Mouse (Mus musculus): Measurements from ENCODE around the gene Hspa12b. TPM values are rescaled to one million over a fixed set of nuclear protein-coding genes. Genes with fewer than 3 reads are reported as not detected.

Hspa12b gene
- polyA plus RNA-seq, 1 experiment from 2014 or later, result 23.7 TPM

DNA sequence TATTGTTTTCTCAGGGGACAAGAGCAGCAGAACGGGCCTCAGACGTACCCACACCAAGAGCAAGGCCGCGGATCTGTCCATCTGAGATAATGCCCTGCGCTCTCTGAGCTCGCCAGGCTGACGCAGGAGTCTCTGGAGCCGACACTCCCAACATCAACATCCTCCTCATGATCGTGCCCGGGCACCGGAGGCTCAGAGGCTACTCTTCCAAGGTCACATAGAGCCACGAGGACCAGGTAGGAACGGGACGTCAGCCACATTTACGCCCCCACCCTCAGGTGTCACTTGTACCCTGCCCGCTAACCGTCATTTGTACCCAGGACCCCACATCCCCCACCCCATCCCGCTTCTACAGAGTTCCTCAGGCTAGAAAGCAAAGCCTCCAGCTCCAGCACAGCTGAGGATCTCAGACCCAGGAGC, 32.4 kb downstream of the Hspa12b start:
- peak overlapping the region; percentile 87 for H3K4me2 ChIP-seq (replicated peaks; ENCODE audit: low read depth, low read length)
- H3K27ac ChIP-seq (ENCODE audit: low read length), result peak overlapping the region; percentile 85
- peaks cover under 1% of the 10 kb centered on the region; the same call in 1 of the 2 replicates for H3K9me3 ChIP-seq (ENCODE audit: low read length)
- no peaks in the 10 kb centered on the region for H3K36me3 ChIP-seq (ENCODE audit: insufficient read depth, low read length)
- ATAC-seq (ENCODE audit: low FRiP score, low TSS enrichment), result peak; percentile 50
- peaks cover 13% of the 10 kb centered on the region for H3K4me1 ChIP-seq (ENCODE audit: insufficient read depth, low read length)
- peak overlapping the region; percentile 91 for H3K9ac ChIP-seq (replicated peaks; ENCODE audit: low read length)
- whole genome bisulfite sequencing, result under 1% methylated on average over 18 of the region's 18 CpGs
- H3K27me3 ChIP-seq (ENCODE audit: insufficient read depth, low read length), result no peaks in the 10 kb centered on the region
- H3K4me3 ChIP-seq (ENCODE audit: low read length), result peak overlapping the region; percentile 78

- Histone ChIP-seq H3K27ac (ENCODE audit: low read length) (peak within 1 kb of the TSS; percentile 95), H3K4me2 (replicated peaks; ENCODE audit: low read depth, low read length) (peak within 1 kb of the TSS; percentile 97), H3K4me1 (ENCODE audit: insufficient read depth, low read length) (peaks cover 13% of the 10 kb centered on the region), H3K9me3 (ENCODE audit: low read length) (peaks cover 6% of the 10 kb centered on the region), H3K36me3 (ENCODE audit: insufficient read depth, low read length) (no peaks in the 10 kb centered on the region), H3K27me3 (ENCODE audit: insufficient read depth, low read length) (no peaks in the 10 kb centered on the region), H3K9ac (replicated peaks; ENCODE audit: low read length) (peak within 1 kb of the TSS; percentile 91), H3K4me3 (ENCODE audit: low read length) (peak within 1 kb of the TSS; percentile 78)
- ATAC-seq (ENCODE audit: low FRiP score, low TSS enrichment), result peak; percentile 97
- under 1% methylated on average over 54 of the region's 54 CpGs for WGBS
These were observed 33.0 kb downstream of the Hspa12b start, which contains the start of gene 1700037H04Rik for GRCm38 (mm10) chr2:131159938-131160581. TSS of gene 1700037H04Rik (minus strand) at chr2:131160081.

- peak; percentile 16; the same call in 1 of the 2 replicates for ATAC-seq (ENCODE audit: low FRiP score, low TSS enrichment)
These were observed 33.6 kb downstream of the Hspa12b start for GRCm38 (mm10) chr2:131160671-131161111.

DNA sequence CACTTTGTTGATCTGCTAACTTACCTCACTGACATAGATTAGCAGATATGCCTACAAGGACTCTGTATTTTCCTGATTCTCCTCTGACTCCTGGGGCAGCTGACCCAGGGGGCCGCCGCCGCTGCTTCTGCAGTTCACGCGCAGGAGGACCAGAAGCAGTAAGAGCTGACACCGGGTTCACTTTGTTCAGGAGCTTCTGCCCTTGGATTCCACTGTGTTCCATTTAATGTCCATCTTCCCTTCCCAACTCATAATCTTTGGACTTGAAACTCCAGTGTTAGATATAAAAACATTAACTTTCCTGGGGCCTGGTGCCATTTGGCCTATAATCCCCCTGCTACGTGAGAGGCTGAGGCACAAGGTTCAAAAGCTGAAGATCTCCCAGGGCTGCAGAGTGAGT, 36.8 kb downstream of the Hspa12b start:
- peaks cover 8% of the 10 kb centered on the region for H3K4me1 ChIP-seq (ENCODE audit: insufficient read depth, low read length)
- H3K27me3 ChIP-seq (ENCODE audit: insufficient read depth, low read length), result no peaks in the 10 kb centered on the region
- H3K9me3 ChIP-seq (ENCODE audit: low read length), result peaks cover 8% of the 10 kb centered on the region
- ATAC-seq (ENCODE audit: low FRiP score, low TSS enrichment), result no peak
- H3K4me3 ChIP-seq (ENCODE audit: low read length), result no peak overlapping the region
- no peak overlapping the region for H3K9ac ChIP-seq (replicated peaks; ENCODE audit: low read length)
- no peak overlapping the region for H3K27ac ChIP-seq (ENCODE audit: low read length)
- H3K4me2 ChIP-seq (replicated peaks; ENCODE audit: low read depth, low read length), result no peak overlapping the region
- no peaks in the 10 kb centered on the region for H3K36me3 ChIP-seq (ENCODE audit: insufficient read depth, low read length)
- 74% methylated on average over 7 of the region's 7 CpGs for WGBS

More at GRCm38 (mm10) chr2:131160671-131161111, 33.6 kb downstream of the Hspa12b start:
- peaks cover 8% of the 10 kb centered on the region for H3K9me3 ChIP-seq (ENCODE audit: low read length)
- H3K27ac ChIP-seq (ENCODE audit: low read length), result peak overlapping the region; percentile 95
- no peaks in the 10 kb centered on the region for H3K36me3 ChIP-seq (ENCODE audit: insufficient read depth, low read length)
- no peaks in the 10 kb centered on the region for H3K27me3 ChIP-seq (ENCODE audit: insufficient read depth, low read length)
- WGBS, result under 1% methylated on average over 17 of the region's 17 CpGs
- H3K4me2 ChIP-seq (replicated peaks; ENCODE audit: low read depth, low read length), result peak overlapping the region; percentile 97
- peak overlapping the region; percentile 78 for H3K4me3 ChIP-seq (ENCODE audit: low read length)
- H3K4me1 ChIP-seq (ENCODE audit: insufficient read depth, low read length), result peaks cover 13% of the 10 kb centered on the region
- peak overlapping the region; percentile 88 for H3K9ac ChIP-seq (replicated peaks; ENCODE audit: low read length)

DNA sequence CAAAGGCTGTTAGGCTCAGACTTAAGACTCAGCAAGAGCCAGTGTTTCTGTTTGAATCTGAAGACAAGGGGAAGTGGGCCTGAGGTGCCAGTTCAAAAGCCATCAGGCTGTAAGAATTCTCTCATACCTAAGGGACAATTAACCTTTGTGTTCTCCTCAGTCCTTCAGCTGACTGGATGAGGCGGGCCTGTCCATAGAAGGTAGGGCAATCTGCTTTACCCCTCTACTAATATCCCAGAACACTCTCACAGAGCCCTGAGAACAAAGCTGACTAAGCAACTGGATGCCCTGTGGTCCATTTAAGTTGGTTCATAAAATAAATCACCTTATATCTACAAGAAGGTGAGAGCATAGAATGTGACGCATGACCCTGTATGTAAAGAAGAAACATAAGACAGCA, 39.1 kb downstream of the Hspa12b start:
- H3K4me3 ChIP-seq (ENCODE audit: low read length), result no peak overlapping the region
- H3K4me2 ChIP-seq (replicated peaks; ENCODE audit: low read depth, low read length), result no peak overlapping the region
- no peak overlapping the region for H3K9ac ChIP-seq (replicated peaks; ENCODE audit: low read length)
- H3K4me1 ChIP-seq (ENCODE audit: insufficient read depth, low read length), result peaks cover 2% of the 10 kb centered on the region
- peaks cover 7% of the 10 kb centered on the region for H3K27me3 ChIP-seq (ENCODE audit: insufficient read depth, low read length)
- 86% methylated on average over 2 of the region's 2 CpGs for WGBS
- no peak overlapping the region for H3K27ac ChIP-seq (ENCODE audit: low read length)
- ATAC-seq (ENCODE audit: low FRiP score, low TSS enrichment), result no peak
- H3K9me3 ChIP-seq (ENCODE audit: low read length), result peaks cover 8% of the 10 kb centered on the region
- H3K36me3 ChIP-seq (ENCODE audit: insufficient read depth, low read length), result no peaks in the 10 kb centered on the region

DNA sequence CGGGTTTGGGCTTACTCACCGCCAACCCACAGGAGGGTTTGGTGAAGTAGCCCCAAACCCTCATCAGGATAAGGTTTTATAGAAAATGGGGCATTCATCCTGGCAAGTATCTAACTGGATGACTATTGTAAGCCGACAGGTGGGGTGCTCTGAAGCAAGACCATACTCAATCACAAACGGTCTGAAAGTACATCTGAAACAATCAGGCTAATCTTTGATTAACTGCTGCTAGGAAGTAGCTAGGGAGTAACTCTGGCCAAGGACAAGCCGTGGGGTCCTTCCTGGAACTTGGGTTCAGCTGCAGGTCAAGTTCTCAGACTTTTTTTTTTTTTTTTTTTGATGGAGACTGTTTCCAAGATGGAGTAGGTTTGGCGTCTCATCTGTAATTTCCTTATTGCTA, 40.9 kb downstream of the Hspa12b start:
- peaks cover 10% of the 10 kb centered on the region for H3K4me1 ChIP-seq (ENCODE audit: insufficient read depth, low read length)
- H3K4me3 ChIP-seq (ENCODE audit: low read length), result no peak overlapping the region
- H3K27me3 ChIP-seq (ENCODE audit: insufficient read depth, low read length), result peaks cover 24% of the 10 kb centered on the region
- ATAC-seq (ENCODE audit: low FRiP score, low TSS enrichment), result no peak
- no peak overlapping the region for H3K27ac ChIP-seq (ENCODE audit: low read length)
- H3K36me3 ChIP-seq (ENCODE audit: insufficient read depth, low read length), result no peaks in the 10 kb centered on the region
- no peak overlapping the region for H3K9ac ChIP-seq (replicated peaks; ENCODE audit: low read length)
- 58% methylated on average over 6 of the region's 6 CpGs for WGBS
- H3K9me3 ChIP-seq (ENCODE audit: low read length), result peaks cover 8% of the 10 kb centered on the region
- H3K4me2 ChIP-seq (replicated peaks; ENCODE audit: low read depth, low read length), result no peak overlapping the region

GRCm38 (mm10) chr2:131168914-131169313, 41.8 kb downstream of the Hspa12b start:
- 83% methylated on average over 1 of the region's 1 CpGs for WGBS
- Histone ChIP-seq H3K27ac (ENCODE audit: low read length) (no peak overlapping the region), H3K4me2 (replicated peaks; ENCODE audit: low read depth, low read length) (no peak overlapping the region), H3K9me3 (ENCODE audit: low read length) (peaks cover 8% of the 10 kb centered on the region), H3K4me1 (ENCODE audit: insufficient read depth, low read length) (peaks cover 10% of the 10 kb centered on the region), H3K9ac (replicated peaks; ENCODE audit: low read length) (no peak overlapping the region), H3K27me3 (ENCODE audit: insufficient read depth, low read length) (peaks cover 27% of the 10 kb centered on the region), H3K4me3 (ENCODE audit: low read length) (no peak overlapping the region), H3K36me3 (ENCODE audit: insufficient read depth, low read length) (no peaks in the 10 kb centered on the region)
- no peak for ATAC-seq (ENCODE audit: low FRiP score, low TSS enrichment)

GRCm38 (mm10) chr2:131170936-131171335, 43.9 kb downstream of the Hspa12b start:
- no peaks in the 10 kb centered on the region for H3K9me3 ChIP-seq (ENCODE audit: low read length)
- peaks cover 27% of the 10 kb centered on the region for H3K27me3 ChIP-seq (ENCODE audit: insufficient read depth, low read length)
- ATAC-seq (ENCODE audit: low FRiP score, low TSS enrichment), result no peak
- peak overlapping the region; percentile 48; the same call in 1 of the 2 replicates for H3K9ac ChIP-seq (replicated peaks; ENCODE audit: low read length)
- H3K4me3 ChIP-seq (ENCODE audit: low read length), result peak overlapping the region; percentile 38
- H3K36me3 ChIP-seq (ENCODE audit: insufficient read depth, low read length), result 0 out of 2 replicates have a peak, but pooled peaks cover 3% of the 10 kb centered on the region
- H3K4me1 ChIP-seq (ENCODE audit: insufficient read depth, low read length), result peaks cover 24% of the 10 kb centered on the region
- no peak overlapping the region for H3K27ac ChIP-seq (ENCODE audit: low read length)
- WGBS, result 17% methylated on average over 9 of the region's 9 CpGs
- peak overlapping the region; percentile 56 for H3K4me2 ChIP-seq (replicated peaks; ENCODE audit: low read depth, low read length)

- no peaks in the 10 kb centered on the region for H3K9me3 ChIP-seq (ENCODE audit: low read length)
- no peak overlapping the region for H3K27ac ChIP-seq (ENCODE audit: low read length)
- peaks cover 27% of the 10 kb centered on the region for H3K27me3 ChIP-seq (ENCODE audit: insufficient read depth, low read length)
- 10% methylated on average over 43 of the region's 43 CpGs for WGBS
- ATAC-seq (ENCODE audit: low FRiP score, low TSS enrichment), result peak; percentile 6; the same call in 1 of the 2 replicates
- peaks cover 30% of the 10 kb centered on the region for H3K4me1 ChIP-seq (ENCODE audit: insufficient read depth, low read length)
- peak overlapping the region; percentile 48; the same call in 1 of the 2 replicates for H3K9ac ChIP-seq (replicated peaks; ENCODE audit: low read length)
- peak overlapping the region; percentile 38 for H3K4me3 ChIP-seq (ENCODE audit: low read length)
- H3K4me2 ChIP-seq (replicated peaks; ENCODE audit: low read depth, low read length), result peak overlapping the region; percentile 56
- H3K36me3 ChIP-seq (ENCODE audit: insufficient read depth, low read length), result 0 out of 2 replicates have a peak, but pooled peaks cover 9% of the 10 kb centered on the region
These were observed 44.5 kb downstream of the Hspa12b start for GRCm38 (mm10) chr2:131171401-131172104.

Measured in kidney, embryonic 16.5 days (tissue).